Mouse (Mus musculus): ENCODE data around the gene Exoc2. TPM values are rescaled to one million over a fixed set of nuclear protein-coding genes. Genes with fewer than 3 reads are reported as not detected.
A peak's percentile ranks its signal among the peaks of the same experiment; 100 is the strongest.

The Exoc2 gene
- total and polyA plus RNA-seq, 3 experiments: 22.1 to 26.0 TPM; not detected in 1

DNA sequence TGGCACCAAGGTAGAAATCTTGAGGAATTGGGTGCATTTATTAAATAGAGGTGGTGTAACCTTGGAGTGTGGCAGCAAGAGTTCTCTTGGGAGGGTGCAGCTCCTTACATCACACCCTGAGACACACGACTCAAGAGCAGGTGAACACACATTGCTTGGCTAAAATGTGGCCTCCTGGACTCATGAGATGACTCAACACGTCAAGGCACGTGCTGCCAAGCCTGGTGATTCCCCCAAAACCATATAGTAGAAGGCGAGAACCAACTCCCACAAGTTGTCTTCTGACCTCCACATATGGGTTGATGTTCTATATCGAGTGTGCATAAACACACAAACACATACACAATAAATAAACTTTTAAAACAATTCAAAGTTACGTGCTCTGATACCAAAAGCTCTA, 25.9 kb upstream of the Exoc2 start:
- H3K4me3 ChIP-seq (ENCODE audit: control insufficient read depth in 1 of 2, insufficient read depth in 1 of 2, low read depth in 2 of 2, low read length in 2 of 2): no peak overlapping the region
- no peaks in the 10 kb centered on the region for H3K79me2 ChIP-seq (ENCODE audit: control insufficient read depth, insufficient read depth, low read length, poor library complexity)
- H3K9ac ChIP-seq (ENCODE audit: control insufficient read depth, low read depth, low read length, poor library complexity, severe bottlenecking): no peak overlapping the region
- H3K27me3 ChIP-seq (ENCODE audit: control insufficient read depth in 1 of 2, insufficient read depth in 2 of 2, low read length in 2 of 2): no peaks in the 10 kb centered on the region; a peak in 3 of 4 replicates
- no peak for TF ChIP-seq USF2 (IDR thresholded peaks at IDR 0.05; ENCODE audit: borderline replicate concordance in 1 of 2, insufficient read depth in 1 of 2, low read depth in 1 of 2, low read length in 2 of 2)
- DNase-seq (ENCODE audit: low read depth, low spot score): no peak
- H3K9me3 ChIP-seq (replicated peaks; ENCODE audit: insufficient read depth, low read length): no peaks in the 10 kb centered on the region
- H3K36me3 ChIP-seq (ENCODE audit: control insufficient read depth in 1 of 2, insufficient read depth in 2 of 2, low read length in 2 of 2): no peaks in the 10 kb centered on the region
- H3K4me1 ChIP-seq (ENCODE audit: control insufficient read depth in 1 of 2, insufficient read depth in 2 of 2, low read length in 2 of 2): no peaks in the 10 kb centered on the region
- H3K27ac ChIP-seq (ENCODE audit: control insufficient read depth, low read depth, low read length): no peak overlapping the region

DNA sequence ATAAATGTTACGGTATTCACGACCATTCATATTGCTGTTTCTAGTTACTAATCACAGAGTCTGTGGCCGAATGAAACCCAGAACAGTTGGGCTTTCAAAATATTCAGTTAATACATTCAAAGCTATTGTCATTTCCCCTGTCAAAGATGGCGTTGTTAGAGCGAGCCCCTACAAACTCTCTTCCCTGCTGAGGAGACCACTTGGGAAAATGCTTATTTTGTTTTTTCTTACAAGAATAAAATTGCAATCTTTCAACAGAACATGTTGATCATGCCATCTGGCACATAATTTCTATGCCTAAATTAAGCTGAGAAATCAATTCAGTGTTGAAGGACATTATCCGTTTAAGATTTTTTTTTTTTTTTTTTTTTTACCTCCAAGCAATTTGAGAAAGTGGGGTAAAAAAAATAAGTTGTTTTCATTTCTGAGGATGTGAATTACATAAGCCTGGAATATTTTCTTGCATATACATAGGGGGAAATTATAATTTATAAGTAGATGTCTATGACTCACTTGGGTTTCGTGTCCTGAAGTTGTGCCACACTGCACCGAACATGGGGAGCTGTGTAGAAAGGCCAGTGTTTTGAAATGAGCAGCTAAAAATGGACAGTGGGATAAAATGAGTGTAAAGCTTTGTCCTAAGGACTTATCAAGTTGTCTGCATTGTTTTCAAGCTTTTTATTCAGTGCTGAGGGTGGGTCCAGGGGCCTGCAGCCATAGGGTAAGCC, 23.8 kb upstream of the Exoc2 start:
- Histone ChIP-seq H3K27me3 (ENCODE audit: control insufficient read depth in 1 of 2, insufficient read depth in 2 of 2, low read length in 2 of 2) (no peaks in the 10 kb centered on the region; a peak in 2 of 4 replicates), H3K4me3 (ENCODE audit: control insufficient read depth in 1 of 2, insufficient read depth in 1 of 2, low read depth in 2 of 2, low read length in 2 of 2) (no peak overlapping the region), H3K9ac (ENCODE audit: control insufficient read depth, low read depth, low read length, poor library complexity, severe bottlenecking) (no peak overlapping the region), H3K4me1 (ENCODE audit: control insufficient read depth in 1 of 2, insufficient read depth in 2 of 2, low read length in 2 of 2) (no peaks in the 10 kb centered on the region), H3K79me2 (ENCODE audit: control insufficient read depth, insufficient read depth, low read length, poor library complexity) (no peaks in the 10 kb centered on the region), H3K36me3 (ENCODE audit: control insufficient read depth in 1 of 2, insufficient read depth in 2 of 2, low read length in 2 of 2) (no peaks in the 10 kb centered on the region), H3K27ac (ENCODE audit: control insufficient read depth, low read depth, low read length) (no peak overlapping the region), H3K9me3 (replicated peaks; ENCODE audit: insufficient read depth, low read length) (no peaks in the 10 kb centered on the region)
- no peak for TF ChIP-seq ZMIZ1 (IDR thresholded peaks at IDR 0.05; ENCODE audit: low read depth, low read length)
- no peak for TF ChIP-seq NELFE (IDR thresholded peaks at IDR 0.05; ENCODE audit: low read depth, low read length)
- no peak for DNase-seq (ENCODE audit: low read depth, low spot score)

DNA sequence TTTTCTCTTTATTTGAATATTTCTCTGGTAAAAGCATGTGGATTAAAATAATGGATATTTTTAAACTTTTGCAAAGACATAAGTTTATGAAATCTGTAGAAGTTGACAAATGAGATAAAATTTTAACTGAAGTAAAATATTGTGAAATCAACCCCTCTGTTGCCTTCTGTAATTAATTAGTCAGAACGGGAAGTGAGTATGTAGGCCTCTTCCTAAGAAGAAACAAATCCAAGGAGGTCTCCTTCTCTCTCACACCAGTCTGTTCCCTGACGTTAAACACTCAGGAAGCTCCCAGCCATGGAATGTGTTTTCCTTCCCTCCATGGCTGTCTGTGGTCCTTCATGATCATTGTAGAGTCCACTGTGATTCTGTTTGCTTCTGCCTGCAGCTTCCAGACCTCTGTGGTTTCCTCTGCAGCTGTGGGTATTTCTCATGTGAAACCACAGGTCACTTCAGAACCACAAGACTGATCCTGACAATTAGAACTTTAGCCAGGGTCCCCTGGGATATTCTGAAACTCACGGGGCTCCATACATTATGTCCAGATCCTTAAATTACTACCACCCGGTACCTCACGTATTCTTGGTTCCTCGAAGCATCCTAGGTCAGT, 20.5 kb upstream of the Exoc2 start:
- no peaks in the 10 kb centered on the region for H3K9me3 ChIP-seq (replicated peaks; ENCODE audit: insufficient read depth, low read length)
- no peaks in the 10 kb centered on the region; a peak in 2 of 4 replicates for H3K27me3 ChIP-seq (ENCODE audit: control insufficient read depth in 1 of 2, insufficient read depth in 2 of 2, low read length in 2 of 2)
- no peak overlapping the region for H3K9ac ChIP-seq (ENCODE audit: control insufficient read depth, low read depth, low read length, poor library complexity, severe bottlenecking)
- H3K27ac ChIP-seq (ENCODE audit: control insufficient read depth, low read depth, low read length): no peak overlapping the region
- no peaks in the 10 kb centered on the region for H3K4me1 ChIP-seq (ENCODE audit: control insufficient read depth in 1 of 2, insufficient read depth in 2 of 2, low read length in 2 of 2)
- no peak overlapping the region for H3K4me3 ChIP-seq (ENCODE audit: control insufficient read depth in 1 of 2, insufficient read depth in 1 of 2, low read depth in 2 of 2, low read length in 2 of 2)
- no peak for DNase-seq (ENCODE audit: low read depth, low spot score)
- H3K79me2 ChIP-seq (ENCODE audit: control insufficient read depth, insufficient read depth, low read length, poor library complexity): no peaks in the 10 kb centered on the region
- TF ChIP-seq SIN3A (IDR thresholded peaks at IDR 0.05; ENCODE audit: low read length): no peak
- H3K36me3 ChIP-seq (ENCODE audit: control insufficient read depth in 1 of 2, insufficient read depth in 2 of 2, low read length in 2 of 2): no peaks in the 10 kb centered on the region

DNA sequence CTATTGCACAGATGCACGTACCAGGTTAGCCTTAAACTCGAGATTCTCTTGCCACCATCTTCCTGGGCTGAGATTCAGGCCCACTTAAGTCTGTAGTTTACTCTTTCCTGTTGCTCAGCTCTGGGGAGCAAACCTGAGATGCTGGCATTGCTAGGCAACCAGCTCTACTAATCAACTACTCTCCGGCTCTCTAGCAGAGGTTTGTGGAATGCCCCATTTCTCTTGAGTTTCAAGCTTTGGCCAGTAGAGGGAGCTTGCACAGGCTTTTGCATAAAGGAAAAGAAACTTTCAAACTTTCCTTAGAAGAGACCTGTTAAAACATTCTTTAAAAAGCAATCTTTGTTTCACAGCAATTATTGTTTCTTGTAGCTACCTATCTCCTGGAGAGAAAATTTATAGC, 19.9 kb upstream of the Exoc2 start:
- DNase-seq (ENCODE audit: low read depth, low spot score): peak; percentile 53
- Histone ChIP-seq H3K27ac (ENCODE audit: control insufficient read depth, low read depth, low read length) (no peak overlapping the region), H3K9me3 (replicated peaks; ENCODE audit: insufficient read depth, low read length) (no peaks in the 10 kb centered on the region), H3K4me1 (ENCODE audit: control insufficient read depth in 1 of 2, insufficient read depth in 2 of 2, low read length in 2 of 2) (no peaks in the 10 kb centered on the region), H3K79me2 (ENCODE audit: control insufficient read depth, insufficient read depth, low read length, poor library complexity) (no peaks in the 10 kb centered on the region), H3K36me3 (ENCODE audit: control insufficient read depth in 1 of 2, insufficient read depth in 2 of 2, low read length in 2 of 2) (no peaks in the 10 kb centered on the region), H3K27me3 (ENCODE audit: control insufficient read depth in 1 of 2, insufficient read depth in 2 of 2, low read length in 2 of 2) (peaks cover 0 to under 1% of the 10 kb centered on the region in 2 experiments; a peak in 3 of 4 replicates), H3K9ac (ENCODE audit: control insufficient read depth, low read depth, low read length, poor library complexity, severe bottlenecking) (no peak overlapping the region), H3K4me3 (ENCODE audit: control insufficient read depth in 1 of 2, insufficient read depth in 1 of 2, low read depth in 2 of 2, low read length in 2 of 2) (no peak overlapping the region)
- no peak for TF ChIP-seq MAX (IDR thresholded peaks at IDR 0.05; ENCODE audit: low read length)
- TF ChIP-seq USF2 (IDR thresholded peaks at IDR 0.05; ENCODE audit: borderline replicate concordance in 1 of 2, insufficient read depth in 1 of 2, low read depth in 1 of 2, low read length in 2 of 2): no peak
- TF ChIP-seq TAL1 (IDR thresholded peaks at IDR 0.05; ENCODE audit: low read length): no peak
- peak; percentile 68 for TF ChIP-seq SMC3 (IDR thresholded peaks at IDR 0.05; ENCODE audit: low read depth, low read length)
- no peak for TF ChIP-seq CHD2 (IDR thresholded peaks at IDR 0.05; ENCODE audit: low read length)
- TF ChIP-seq ZMIZ1 (IDR thresholded peaks at IDR 0.05; ENCODE audit: low read depth, low read length): no peak
- TF ChIP-seq ZNF384 (IDR thresholded peaks at IDR 0.05; ENCODE audit: low read depth, low read length): no peak
- no peak for TF ChIP-seq ETS1 (IDR thresholded peaks at IDR 0.05; ENCODE audit: low read depth, low read length)
- TF ChIP-seq USF1 (IDR thresholded peaks at IDR 0.05; ENCODE audit: low read depth, low read length): no peak
- no peak for TF ChIP-seq POLR2A (IDR thresholded peaks at IDR 0.05; ENCODE audit: control insufficient read depth in 1 of 2, insufficient read depth in 1 of 2, low read depth in 1 of 2, low read length in 2 of 2, poor library complexity in 1 of 2)
- TF ChIP-seq CHD1 (IDR thresholded peaks at IDR 0.05; ENCODE audit: low read depth, low read length): no peak
- peak; percentile 46 to 78 (median 69) for TF ChIP-seq CTCF (IDR thresholded peaks at IDR 0.05 in 2 of 3, conservative IDR thresholded peaks at IDR 0.05 in 1 of 3; ENCODE audit: control insufficient read depth in 1 of 3, insufficient read depth in 1 of 3, low read depth in 2 of 3, low read length in 3 of 3, poor library complexity in 1 of 3, severe bottlenecking in 1 of 3)
- TF ChIP-seq JUND (IDR thresholded peaks at IDR 0.05; ENCODE audit: low read depth, low read length): no peak
- no peak for TF ChIP-seq BHLHE40 (IDR thresholded peaks at IDR 0.05; ENCODE audit: borderline replicate concordance, low read depth, low read length)
- TF ChIP-seq NRF1 (IDR thresholded peaks at IDR 0.05; ENCODE audit: insufficient read depth, low read depth, low read length, poor library complexity, severe bottlenecking): no peak
- no peak for TF ChIP-seq SIN3A (IDR thresholded peaks at IDR 0.05; ENCODE audit: low read length)
- TF ChIP-seq POLR2AphosphoS2 (IDR thresholded peaks at IDR 0.05; ENCODE audit: low read length): no peak
